Mouse (Mus musculus) olfactory bulb, adult 2 months (tissue): Measurements from ENCODE around the gene Srp68.

Experiments used
- CTCF ChIP-seq: fragments of 200-500 bp; IDR thresholded peaks from 2 replicates; pipeline ENCODE4 v1.5.1; 2012; ENCODE audit warnings: low read depth, mild to moderate bottlenecking, low read length, moderate library complexity; ENCODE audit not compliant: insufficient read depth
- POLR2A ChIP-seq: fragments of 200-500 bp; IDR thresholded peaks from 2 replicates; pipeline ENCODE4 v1.6.1; 2012; ENCODE audit warnings: mild to moderate bottlenecking, low read depth, low read length, moderate library complexity; ENCODE audit not compliant: insufficient read depth

- TF ChIP-seq CTCF (no peak), POLR2A (no peak)
Measured at GRCm38 (mm10) chr11:116198132-116198531, 75.9 kb downstream of the Srp68 start.
